Mouse (Mus musculus) CD4-positive, CD25-positive, alpha-beta regulatory T cell, adult 2 months (primary cell): ENCODE data around the gene Pycr1.
A peak's percentile ranks its signal among the peaks of the same experiment; 100 is the strongest.

ENCODE experiments used
- DNase-seq: peaks from one replicate; pipeline ENCODE4 v3.0.0-alpha.2; 2012; ENCODE audit warnings: low read depth, low spot score

The Pycr1 gene

GRCm38 (mm10) chr11:120658876-120659410 lies 15.4 kb upstream of the Pycr1 start:
- DNase-seq: peak; percentile 87

GRCm38 (mm10) chr11:120657301-120657700 lies 13.7 kb upstream of the Pycr1 start:
- DNase-seq: no peak

GRCm38 (mm10) chr11:120654741-120655140 lies 11.2 kb upstream of the Pycr1 start:
- no peak for DNase-seq

- no peak for DNase-seq
These were observed 8.3 kb upstream of the Pycr1 start for GRCm38 (mm10) chr11:120651872-120652271.

- DNase-seq: peak; percentile 20
These were observed 4.5 kb upstream of the Pycr1 start, which contains the start of gene Myadml2 for GRCm38 (mm10) chr11:120648001-120648476. Gene Myadml2 (minus strand): TSS chr11:120648158.

GRCm38 (mm10) chr11:120647047-120647830 lies 3.7 kb upstream of the Pycr1 start:
- DNase-seq: no peak

GRCm38 (mm10) chr11:120642939-120643600 lies 499 bp downstream of the Pycr1 start:
- DNase-seq: no peak

GRCm38 (mm10) chr11:120641869-120642268 lies 1.7 kb downstream of the Pycr1 start:
- no peak for DNase-seq

GRCm38 (mm10) chr11:120641255-120641654 lies 2.3 kb downstream of the Pycr1 start:
- no peak for DNase-seq

GRCm38 (mm10) chr11:120634810-120635209 lies 8.8 kb downstream of the Pycr1 start:
- DNase-seq: no peak

- DNase-seq: peak; percentile 95
These were observed 9.8 kb downstream of the Pycr1 start, which contains the start of gene Mafg for GRCm38 (mm10) chr11:120633520-120634343. Gene Mafg (minus strand): TSS chr11:120633600.

GRCm38 (mm10) chr11:120632559-120633519 lies 10.7 kb downstream of the Pycr1 start:
- peak; percentile 71 for DNase-seq

- DNase-seq: peak; percentile 46
These were observed 11.7 kb downstream of the Pycr1 start for GRCm38 (mm10) chr11:120631726-120632448.

- DNase-seq: peak; percentile 70
These were observed 12.5 kb downstream of the Pycr1 start for GRCm38 (mm10) chr11:120630881-120631725.

GRCm38 (mm10) chr11:120630401-120630871 lies 13.1 kb downstream of the Pycr1 start:
- no peak for DNase-seq

- no peak for DNase-seq
These were observed 13.7 kb downstream of the Pycr1 start for GRCm38 (mm10) chr11:120629911-120630310.

- peak; percentile 77 for DNase-seq
These were observed 14.2 kb downstream of the Pycr1 start for GRCm38 (mm10) chr11:120629341-120629730.

GRCm38 (mm10) chr11:120628601-120629340 lies 14.8 kb downstream of the Pycr1 start:
- DNase-seq: no peak
